Mouse (Mus musculus): Measurements from ENCODE around the gene Bsn. TPM values are rescaled to one million over a fixed set of nuclear protein-coding genes. Genes with fewer than 3 reads are reported as not detected.

Gene Bsn
- polyA plus RNA-seq, 1 experiment from 2014 or later = 1.2 TPM

GRCm38 (mm10) chr9:108085261-108085660 is 104.9 kb downstream of the Bsn start:
- no peaks in the 10 kb centered on the region for H3K9me3 ChIP-seq
- H3K4me1 ChIP-seq (replicated peaks) = peaks cover 5% of the 10 kb centered on the region; the same call in 1 of the 2 replicates
- H3K9ac ChIP-seq (replicated peaks) = no peak overlapping the region
- ATAC-seq (ENCODE audit: insufficient number of reproducible peaks, insufficient read depth, low FRiP score, low TSS enrichment, low read depth) = no peak
- H3K27ac ChIP-seq = no peak overlapping the region
- H3K36me3 ChIP-seq = peaks cover 66% of the 10 kb centered on the region
- no peak overlapping the region for H3K4me2 ChIP-seq
- 96% methylated on average over 4 of the region's 4 CpGs for WGBS
- no peak overlapping the region for H3K4me3 ChIP-seq (replicated peaks)
- peaks cover 47% of the 10 kb centered on the region for H3K27me3 ChIP-seq

- Histone ChIP-seq H3K4me2 (no peak overlapping the region), H3K9me3 (no peaks in the 10 kb centered on the region), H3K4me3 (replicated peaks) (no peak overlapping the region), H3K27ac (no peak overlapping the region), H3K36me3 (peaks cover 49% of the 10 kb centered on the region), H3K9ac (replicated peaks) (no peak overlapping the region), H3K4me1 (replicated peaks) (peaks cover 11% of the 10 kb centered on the region), H3K27me3 (peaks cover 51% of the 10 kb centered on the region)
- WGBS = 81% methylated on average over 6 of the region's 6 CpGs
- no peak for ATAC-seq (ENCODE audit: insufficient number of reproducible peaks, insufficient read depth, low FRiP score, low TSS enrichment, low read depth)
These were observed 106.6 kb downstream of the Bsn start for GRCm38 (mm10) chr9:108083561-108083960.

GRCm38 (mm10) chr9:108082988-108083431 is 107.2 kb downstream of the Bsn start, which contains the start of gene Rnf123:
Rnf123 (minus strand) TSS chr9:108083346.
- peak within 1 kb of the TSS; percentile 47 for H3K4me2 ChIP-seq
- no peak within 1 kb of the TSS for H3K9ac ChIP-seq (replicated peaks)
- peak within 1 kb of the TSS; percentile 19 for H3K4me3 ChIP-seq (replicated peaks)
- peaks cover 44% of the 10 kb centered on the region for H3K36me3 ChIP-seq
- H3K27ac ChIP-seq = no peak within 1 kb of the TSS
- ATAC-seq (ENCODE audit: insufficient number of reproducible peaks, insufficient read depth, low FRiP score, low TSS enrichment, low read depth) = no peak
- peaks cover 51% of the 10 kb centered on the region for H3K27me3 ChIP-seq
- H3K9me3 ChIP-seq = no peaks in the 10 kb centered on the region
- H3K4me1 ChIP-seq (replicated peaks) = peaks cover 17% of the 10 kb centered on the region
- 27% methylated on average over 12 of the region's 12 CpGs for WGBS

- no peak overlapping the region for H3K9ac ChIP-seq (replicated peaks)
- H3K36me3 ChIP-seq = peaks cover 39% of the 10 kb centered on the region
- ATAC-seq (ENCODE audit: insufficient number of reproducible peaks, insufficient read depth, low FRiP score, low TSS enrichment, low read depth) = no peak
- no peak overlapping the region for H3K27ac ChIP-seq
- WGBS = 6% methylated on average over 19 of the region's 19 CpGs
- H3K4me1 ChIP-seq (replicated peaks) = peaks cover 21% of the 10 kb centered on the region
- no peaks in the 10 kb centered on the region for H3K9me3 ChIP-seq
- H3K4me3 ChIP-seq (replicated peaks) = peak overlapping the region; percentile 19
- H3K4me2 ChIP-seq = peak overlapping the region; percentile 47
- peaks cover 51% of the 10 kb centered on the region for H3K27me3 ChIP-seq
These were observed 107.6 kb downstream of the Bsn start for GRCm38 (mm10) chr9:108082549-108082948.

- Histone ChIP-seq H3K4me3 (replicated peaks) (peak within 1 kb of the TSS; percentile 89), H3K27ac (peak within 1 kb of the TSS; percentile 29; the same call in 1 of the 2 replicates), H3K4me2 (peak within 1 kb of the TSS; percentile 87), H3K4me1 (replicated peaks) (peaks cover 21% of the 10 kb centered on the region), H3K9me3 (no peaks in the 10 kb centered on the region), H3K27me3 (peaks cover 51% of the 10 kb centered on the region), H3K9ac (replicated peaks) (peak within 1 kb of the TSS; percentile 94), H3K36me3 (peaks cover 22% of the 10 kb centered on the region)
- 70% methylated on average over 5 of the region's 5 CpGs for WGBS
- ATAC-seq (ENCODE audit: insufficient number of reproducible peaks, insufficient read depth, low FRiP score, low TSS enrichment, low read depth) = no peak
These were observed 110.0 kb downstream of the Bsn start, which contains the start of gene Mst1 for GRCm38 (mm10) chr9:108080168-108080567. Mst1 (plus strand) TSS chr9:108080436.

GRCm38 (mm10) chr9:108073141-108073930 is 116.8 kb downstream of the Bsn start:
- H3K9ac ChIP-seq (replicated peaks) = peak overlapping the region; percentile 42; the same call in 1 of the 2 replicates

GRCm38 (mm10) chr9:108072481-108072924 is 117.7 kb downstream of the Bsn start:
- H3K9me3 ChIP-seq = no peaks in the 10 kb centered on the region
- ATAC-seq (ENCODE audit: insufficient number of reproducible peaks, insufficient read depth, low FRiP score, low TSS enrichment, low read depth) = no peak
- no peak overlapping the region for H3K4me3 ChIP-seq (replicated peaks)
- no peaks in the 10 kb centered on the region for H3K4me1 ChIP-seq (replicated peaks)
- H3K4me2 ChIP-seq = no peak overlapping the region
- 63% methylated on average over 9 of the region's 9 CpGs for WGBS
- no peak overlapping the region for H3K9ac ChIP-seq (replicated peaks)
- peaks cover 47% of the 10 kb centered on the region for H3K36me3 ChIP-seq
- H3K27me3 ChIP-seq = no peaks in the 10 kb centered on the region
- 0 out of 2 replicates have a peak overlapping the region, but pooled peaks have one; percentile 0 for H3K27ac ChIP-seq

More at GRCm38 (mm10) chr9:108073141-108073930, 116.8 kb downstream of the Bsn start:
- no peaks in the 10 kb centered on the region for H3K9me3 ChIP-seq
- H3K4me1 ChIP-seq (replicated peaks) = peaks cover 8% of the 10 kb centered on the region
- H3K36me3 ChIP-seq = peaks cover 47% of the 10 kb centered on the region
- H3K27ac ChIP-seq = no peak overlapping the region
- no peaks in the 10 kb centered on the region for H3K27me3 ChIP-seq
- ATAC-seq (ENCODE audit: insufficient number of reproducible peaks, insufficient read depth, low FRiP score, low TSS enrichment, low read depth) = no peak
- H3K4me3 ChIP-seq (replicated peaks) = no peak overlapping the region
- whole genome bisulfite sequencing = 61% methylated on average over 7 of the region's 7 CpGs
- H3K4me2 ChIP-seq = no peak overlapping the region

- H3K4me2 ChIP-seq = no peak overlapping the region
- no peak for ATAC-seq (ENCODE audit: insufficient number of reproducible peaks, insufficient read depth, low FRiP score, low TSS enrichment, low read depth)
- H3K4me3 ChIP-seq (replicated peaks) = no peak overlapping the region
- no peak overlapping the region for H3K9ac ChIP-seq (replicated peaks)
- 90% methylated on average over 4 of the region's 4 CpGs for WGBS
- H3K36me3 ChIP-seq = peaks cover 48% of the 10 kb centered on the region
- H3K9me3 ChIP-seq = no peaks in the 10 kb centered on the region
- H3K27ac ChIP-seq = no peak overlapping the region
- no peaks in the 10 kb centered on the region for H3K4me1 ChIP-seq (replicated peaks)
- no peaks in the 10 kb centered on the region for H3K27me3 ChIP-seq
These were observed 118.4 kb downstream of the Bsn start for GRCm38 (mm10) chr9:108071801-108072200.

GRCm38 (mm10) chr9:108069529-108069928 is 120.7 kb downstream of the Bsn start:
- Histone ChIP-seq H3K27ac (no peak overlapping the region), H3K36me3 (peaks cover 56% of the 10 kb centered on the region), H3K9ac (replicated peaks) (no peak overlapping the region), H3K4me3 (replicated peaks) (no peak overlapping the region), H3K27me3 (no peaks in the 10 kb centered on the region), H3K9me3 (no peaks in the 10 kb centered on the region), H3K4me1 (replicated peaks) (no peaks in the 10 kb centered on the region), H3K4me2 (no peak overlapping the region)
- 90% methylated on average over 7 of the region's 7 CpGs for WGBS
- no peak for ATAC-seq (ENCODE audit: insufficient number of reproducible peaks, insufficient read depth, low FRiP score, low TSS enrichment, low read depth)

GRCm38 (mm10) chr9:108069007-108069406 is 121.2 kb downstream of the Bsn start:
- Histone ChIP-seq H3K4me1 (replicated peaks) (no peaks in the 10 kb centered on the region), H3K4me2 (no peak overlapping the region), H3K36me3 (peaks cover 61% of the 10 kb centered on the region), H3K27me3 (no peaks in the 10 kb centered on the region), H3K4me3 (replicated peaks) (no peak overlapping the region), H3K27ac (no peak overlapping the region), H3K9me3 (no peaks in the 10 kb centered on the region), H3K9ac (replicated peaks) (no peak overlapping the region)
- WGBS = 90% methylated on average over 9 of the region's 9 CpGs
- no peak for ATAC-seq (ENCODE audit: insufficient number of reproducible peaks, insufficient read depth, low FRiP score, low TSS enrichment, low read depth)

- ATAC-seq (ENCODE audit: insufficient number of reproducible peaks, insufficient read depth, low FRiP score, low TSS enrichment, low read depth) = peak; percentile 43; the same call in 1 of the 2 replicates
- no peak overlapping the region for H3K9ac ChIP-seq (replicated peaks)
- H3K4me1 ChIP-seq (replicated peaks) = no peaks in the 10 kb centered on the region
- H3K36me3 ChIP-seq = peaks cover 63% of the 10 kb centered on the region
- no peaks in the 10 kb centered on the region for H3K27me3 ChIP-seq
- no peak overlapping the region for H3K4me2 ChIP-seq
- H3K9me3 ChIP-seq = no peaks in the 10 kb centered on the region
- H3K27ac ChIP-seq = no peak overlapping the region
- WGBS = 20% methylated on average over 8 of the region's 8 CpGs
- H3K4me3 ChIP-seq (replicated peaks) = no peak overlapping the region
These were observed 122.3 kb downstream of the Bsn start for GRCm38 (mm10) chr9:108067900-108068299.
